Mouse (Mus musculus) neutrophil, adult 5-6 weeks (primary cell): ENCODE results near the gene Peg10. TPM values are rescaled to one million over a fixed set of nuclear protein-coding genes. Genes with fewer than 3 reads are reported as not detected.

Experiments used
- ATAC-seq: fragments of 151-379, 151-347 bp; 2 replicates; pipeline ENCODE4 v1.8.0; 2017; ENCODE audit warnings: mild to moderate bottlenecking, moderate TSS enrichment; ENCODE audit not compliant: insufficient number of reproducible peaks, poor library complexity, low FRiP score, severe bottlenecking; ENCODE audit errors: extremely low read depth
- total RNA-seq: library from RNA; stranded (forward); fragments of 200-1000 nt; gene quantifications from 2 replicates; pipeline ENCODE4 v1.2.3, GENCODE M21; 2017

Peg10 gene
- total RNA-seq: 0.35 and 0.61 TPM in 2 replicates

DNA sequence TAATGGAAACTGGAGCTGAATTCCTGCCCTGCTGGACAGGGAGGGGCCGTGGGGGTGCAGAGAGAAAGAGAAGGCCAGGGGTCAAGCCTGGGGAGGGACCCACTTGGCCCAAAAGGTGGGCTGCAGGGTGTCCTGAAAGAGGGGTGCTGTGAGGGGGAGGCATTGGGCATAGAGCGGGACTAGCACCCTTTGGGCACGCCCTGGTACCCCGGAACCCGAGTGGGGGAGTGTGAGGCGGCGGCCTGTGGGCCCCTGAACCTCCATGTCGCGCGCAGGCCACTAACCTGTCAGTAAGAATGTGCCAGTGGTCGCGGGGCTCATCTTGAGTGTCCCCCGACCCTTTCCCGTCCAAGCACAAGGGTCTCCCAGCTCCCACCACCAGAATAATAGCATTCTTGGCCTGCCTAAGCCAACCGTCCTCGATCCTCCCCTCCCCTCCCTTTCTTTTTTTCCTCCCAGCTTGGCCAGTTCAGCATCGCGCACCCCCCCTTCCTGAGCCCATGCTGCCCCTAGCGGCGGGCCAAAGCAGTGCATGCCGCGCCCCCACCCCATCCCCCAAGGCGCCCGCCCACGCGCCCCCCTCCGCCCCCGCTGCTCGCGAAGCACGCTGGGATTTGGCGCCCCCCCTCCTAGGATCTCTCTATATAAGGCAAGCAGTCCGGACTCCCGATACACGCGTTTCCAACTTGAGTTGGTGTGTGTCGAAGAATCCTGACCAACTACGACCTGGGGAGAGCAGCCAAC, at the start of gene Peg10, which contains the start of gene Sgce:
Gene Peg10, plus strand, starts transcription at position 611 of the 744 bp plus-strand sequence.
Gene Sgce, minus strand, starts transcription at position 512 of the 744 bp plus-strand sequence.
- ATAC-seq: 0 out of 2 replicates have a peak, but pooled peaks have one; percentile 14

GRCm38 (mm10) chr6:4701641-4702040, 45.5 kb upstream of the Peg10 start:
- ATAC-seq: no peak

DNA sequence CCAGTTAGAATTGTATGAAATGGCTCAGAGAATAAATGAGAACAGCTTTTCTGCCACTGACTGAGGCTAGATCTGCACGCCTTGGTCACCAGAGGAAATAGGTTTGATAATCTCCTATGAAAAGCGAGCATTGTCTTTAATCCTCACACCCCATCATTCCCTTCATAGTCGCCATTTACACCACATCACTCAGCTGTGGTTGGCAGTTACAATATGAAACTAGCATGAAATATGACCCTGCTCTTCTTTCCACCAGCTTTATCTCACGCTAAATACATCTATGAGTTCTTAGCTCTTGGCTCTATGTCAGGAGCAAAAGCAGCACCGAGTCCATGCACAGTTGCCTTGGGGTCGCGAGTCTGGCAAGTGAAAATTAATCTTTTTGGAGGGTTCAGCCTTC, 43.2 kb upstream of the Peg10 start:
- ATAC-seq: no peak

- ATAC-seq: no peak
These were observed 40.7 kb upstream of the Peg10 start for GRCm38 (mm10) chr6:4706415-4706814.

DNA sequence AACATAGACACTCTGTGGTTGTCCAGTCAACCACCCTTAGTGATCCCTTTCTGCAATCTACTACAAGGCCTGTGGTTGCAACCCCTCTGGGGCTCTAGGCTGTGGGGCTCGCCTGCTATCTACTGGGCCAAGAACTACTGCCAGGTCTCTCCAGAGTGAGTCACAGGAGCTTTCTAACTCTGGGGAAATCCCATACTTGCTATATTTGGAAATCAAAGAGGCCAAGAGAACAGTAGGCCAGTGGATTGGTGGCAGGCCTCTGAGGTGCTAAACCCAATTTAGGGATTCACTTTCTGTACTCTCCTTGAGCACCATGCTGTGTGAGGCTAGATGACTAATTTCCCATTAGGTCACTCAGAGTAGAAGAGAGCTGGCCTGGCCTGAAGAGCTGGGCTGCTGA, 38.1 kb upstream of the Peg10 start:
- no peak for ATAC-seq

- ATAC-seq: no peak
These were observed 30.9 kb upstream of the Peg10 start for GRCm38 (mm10) chr6:4716171-4716570.

GRCm38 (mm10) chr6:4717344-4717743, 29.8 kb upstream of the Peg10 start:
- no peak for ATAC-seq

- ATAC-seq: no peak
These were observed 25.0 kb upstream of the Peg10 start for GRCm38 (mm10) chr6:4722142-4722541.

GRCm38 (mm10) chr6:4722739-4723138, 24.4 kb upstream of the Peg10 start:
- ATAC-seq: no peak

DNA sequence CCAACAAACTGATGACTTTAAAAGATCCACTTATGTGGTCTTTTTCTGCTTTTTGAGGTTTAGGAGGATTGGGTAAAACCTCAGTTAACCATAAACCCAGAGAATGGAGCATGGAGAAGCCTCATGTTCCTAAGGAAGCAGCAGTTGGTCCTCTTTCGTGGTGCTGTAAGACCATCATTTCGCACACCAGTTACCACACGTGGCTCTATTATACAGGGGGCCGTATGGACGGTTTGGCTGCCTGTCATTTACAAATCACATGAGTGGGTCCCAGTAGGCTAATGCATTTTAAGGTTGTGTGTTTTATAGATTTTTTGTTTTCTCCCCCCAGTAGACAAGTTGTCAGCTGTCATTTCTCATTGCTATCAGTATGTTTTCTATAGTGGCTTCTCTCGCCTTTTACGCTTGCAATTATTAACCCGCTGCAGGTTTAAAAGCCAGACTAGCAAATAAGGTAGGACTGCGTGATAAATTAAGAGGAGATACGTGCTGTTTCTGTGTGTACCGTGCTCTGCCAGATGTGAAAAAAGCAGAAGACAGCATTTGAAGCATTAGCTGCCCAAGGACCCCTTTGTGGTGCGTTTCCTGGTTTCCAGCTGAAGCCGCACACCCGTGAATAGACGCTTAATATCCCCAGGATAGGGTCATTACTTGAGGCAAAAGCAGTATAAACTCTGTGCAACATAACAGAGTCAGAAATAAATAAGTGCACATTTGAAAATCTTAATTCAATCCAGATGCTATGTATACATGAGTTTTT, 22.9 kb upstream of the Peg10 start:
- no peak for ATAC-seq

GRCm38 (mm10) chr6:4728305-4728704, 18.8 kb upstream of the Peg10 start:
- no peak for ATAC-seq

DNA sequence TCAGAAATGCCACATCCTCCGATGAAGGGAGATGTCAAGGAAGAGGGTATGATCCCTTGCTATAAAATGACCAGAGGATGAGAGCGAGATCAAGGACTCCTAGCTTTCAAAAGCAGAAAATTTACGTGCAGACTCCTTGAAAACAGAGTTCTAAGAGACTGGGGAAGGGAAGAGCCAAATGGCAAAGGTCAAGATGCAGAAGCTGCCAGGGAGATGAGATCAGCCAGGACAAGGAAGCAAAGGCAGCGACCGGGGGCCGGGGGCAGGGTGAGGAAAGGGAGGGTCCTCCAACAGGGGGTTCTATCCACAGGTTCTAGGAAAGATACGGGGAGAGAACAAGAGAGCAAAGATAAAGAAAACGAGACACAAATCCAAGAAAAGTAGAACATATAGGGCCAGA, 15.4 kb upstream of the Peg10 start:
- no peak for ATAC-seq

- no peak for ATAC-seq
These were observed 13.9 kb upstream of the Peg10 start for GRCm38 (mm10) chr6:4733208-4733607.

GRCm38 (mm10) chr6:4736372-4736771, 10.7 kb upstream of the Peg10 start:
- no peak for ATAC-seq

GRCm38 (mm10) chr6:4738034-4738629, 9.0 kb upstream of the Peg10 start:
- no peak for ATAC-seq

DNA sequence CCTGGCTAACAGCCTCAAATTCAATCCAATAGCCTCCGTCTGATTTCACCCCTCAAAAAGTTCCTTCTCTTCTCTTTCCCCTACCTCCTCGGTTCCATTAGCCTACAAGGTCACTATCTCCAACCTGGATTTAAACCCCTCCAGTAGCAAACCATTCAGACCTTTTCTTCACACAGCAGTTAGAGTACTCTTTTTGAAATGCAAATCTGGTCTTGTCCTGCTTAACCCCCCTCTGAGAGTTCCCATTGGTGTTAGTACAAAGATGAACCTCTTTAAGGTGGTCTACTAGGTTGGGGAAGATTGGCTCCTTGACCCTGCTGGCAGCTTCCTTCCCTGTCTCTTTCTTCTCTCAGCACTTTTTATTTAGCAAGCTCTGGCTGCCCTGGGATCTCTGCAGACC, 8.4 kb upstream of the Peg10 start:
- ATAC-seq: no peak

DNA sequence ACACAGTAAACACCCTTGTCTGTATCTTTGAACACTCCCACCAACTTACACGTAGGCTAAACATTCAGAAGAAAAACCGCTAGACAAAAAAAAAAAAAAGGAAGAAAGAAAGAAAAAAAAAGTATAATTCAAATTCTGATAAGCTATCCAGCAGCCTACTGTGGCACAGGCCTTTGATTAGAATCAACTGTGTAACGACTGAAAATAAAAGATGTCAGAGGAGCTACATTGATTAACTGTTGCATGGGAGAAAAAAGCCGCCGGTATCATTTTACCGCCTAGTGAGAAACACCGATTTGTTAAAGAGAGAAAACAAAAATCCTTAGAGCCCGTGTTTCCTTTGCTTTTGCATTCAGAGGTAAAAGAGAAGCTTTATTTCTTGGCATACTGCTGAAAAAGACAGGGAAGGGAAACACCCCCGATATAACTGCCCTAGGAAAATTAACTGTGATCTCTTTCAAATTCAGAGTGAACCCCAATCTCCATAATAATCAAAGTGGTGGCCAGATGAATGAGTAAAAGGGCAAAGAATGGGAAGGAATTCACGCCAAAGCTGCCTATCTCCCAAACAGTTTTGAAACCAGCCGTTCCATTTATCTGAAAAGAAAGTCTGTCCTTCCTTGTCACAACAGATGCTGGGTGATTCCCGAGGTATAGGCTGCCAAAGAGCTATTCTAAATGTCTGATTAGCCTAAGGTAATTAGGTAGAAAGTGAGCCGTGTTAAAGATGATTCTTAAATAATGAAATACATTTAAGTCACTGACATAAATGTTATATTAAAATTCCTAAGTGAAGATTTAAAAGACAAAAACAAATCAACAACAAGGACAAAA, 7.4 kb upstream of the Peg10 start:
- ATAC-seq: no peak

DNA sequence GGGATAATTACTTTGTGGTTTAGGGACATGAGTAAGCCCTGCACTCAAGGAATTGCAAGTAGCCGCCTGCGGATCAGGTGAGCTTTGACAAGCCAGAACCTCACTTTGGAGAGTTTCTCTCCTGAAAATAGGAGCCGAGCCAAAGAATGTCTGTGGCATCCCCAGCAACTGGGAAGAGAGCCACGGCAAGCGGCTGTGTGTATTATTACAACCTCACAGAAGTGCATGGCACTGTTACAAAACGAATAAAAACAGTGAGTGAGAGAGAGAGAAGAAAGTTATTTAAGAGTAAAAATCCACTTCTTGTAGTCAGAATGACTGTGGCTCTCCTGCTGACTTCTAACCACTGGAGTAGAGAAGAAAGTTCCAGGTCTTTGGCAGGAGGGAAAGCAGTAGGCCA, 6.6 kb upstream of the Peg10 start:
- ATAC-seq: no peak

DNA sequence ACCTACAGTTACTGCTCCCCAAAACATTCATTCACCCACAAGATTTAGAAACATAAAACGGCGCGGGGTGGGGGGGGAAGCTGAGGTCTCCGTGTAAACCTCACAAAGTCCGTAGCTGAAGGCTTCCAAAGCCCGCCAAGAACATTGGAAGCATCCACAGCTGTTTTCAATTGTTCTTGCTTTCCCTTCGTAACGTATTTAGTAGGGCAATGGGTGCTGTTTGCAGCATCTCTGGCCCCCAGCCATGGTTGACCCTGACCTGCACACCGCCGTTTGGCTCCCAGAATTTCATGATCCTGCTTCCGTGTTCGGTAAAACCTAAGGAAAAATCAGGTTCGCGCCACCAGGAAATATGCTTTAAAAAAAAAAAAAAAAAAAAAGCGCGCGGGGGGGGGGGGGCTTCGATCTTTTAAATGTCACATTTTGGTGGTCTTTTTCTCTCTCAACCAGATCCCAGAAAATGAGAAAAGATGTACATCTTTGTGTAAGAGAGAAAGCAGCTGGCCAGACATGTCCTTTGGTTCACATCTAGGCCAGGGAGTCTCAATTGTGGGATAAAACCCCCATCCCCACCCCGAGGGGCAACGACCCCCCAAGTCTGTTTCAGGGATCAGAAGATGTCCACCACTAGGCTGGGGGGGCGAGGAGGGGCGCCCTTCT, 940 bp upstream of the Peg10 start:
- ATAC-seq: no peak
